Mouse (Mus musculus) heart, adult 18-20 months (tissue): ENCODE data around the gene Il17ra. TPM values are rescaled to one million over a fixed set of nuclear protein-coding genes. Genes with fewer than 3 reads are reported as not detected.

ENCODE experiments used
- DNase-seq, 2 experiments: peaks; one replicate each; pipeline ENCODE4 v3.0.0; 2021 to 2022; ENCODE audit warnings: mixed read lengths in 1 of 2
- long read RNA-seq, 2 experiments: library from polyadenylated mRNA; stranded (forward); transcript quantifications; one replicate each; pipeline ENCODE4 v2.0.0; 2021
- total RNA-seq, 2 experiments: library from RNA; stranded (reverse); gene quantifications; 2 replicates each; pipeline ENCODE4 v1.2.3; 2021

Il17ra gene
- 1 to 10 TPM; 2.3 to 3.0 TPM for total RNA-seq
- long read RNA-seq, experiment 1, partial matches to known transcripts: 0 of 3 reads
- long read RNA-seq, experiment 1, other reads (novel, unspliced or antisense): 3 of 3 reads
- long read RNA-seq, experiment 2, partial matches to known transcripts: 0 of 3 reads
- long read RNA-seq, experiment 2, other reads (novel, unspliced or antisense): 3 of 3 reads

DNA sequence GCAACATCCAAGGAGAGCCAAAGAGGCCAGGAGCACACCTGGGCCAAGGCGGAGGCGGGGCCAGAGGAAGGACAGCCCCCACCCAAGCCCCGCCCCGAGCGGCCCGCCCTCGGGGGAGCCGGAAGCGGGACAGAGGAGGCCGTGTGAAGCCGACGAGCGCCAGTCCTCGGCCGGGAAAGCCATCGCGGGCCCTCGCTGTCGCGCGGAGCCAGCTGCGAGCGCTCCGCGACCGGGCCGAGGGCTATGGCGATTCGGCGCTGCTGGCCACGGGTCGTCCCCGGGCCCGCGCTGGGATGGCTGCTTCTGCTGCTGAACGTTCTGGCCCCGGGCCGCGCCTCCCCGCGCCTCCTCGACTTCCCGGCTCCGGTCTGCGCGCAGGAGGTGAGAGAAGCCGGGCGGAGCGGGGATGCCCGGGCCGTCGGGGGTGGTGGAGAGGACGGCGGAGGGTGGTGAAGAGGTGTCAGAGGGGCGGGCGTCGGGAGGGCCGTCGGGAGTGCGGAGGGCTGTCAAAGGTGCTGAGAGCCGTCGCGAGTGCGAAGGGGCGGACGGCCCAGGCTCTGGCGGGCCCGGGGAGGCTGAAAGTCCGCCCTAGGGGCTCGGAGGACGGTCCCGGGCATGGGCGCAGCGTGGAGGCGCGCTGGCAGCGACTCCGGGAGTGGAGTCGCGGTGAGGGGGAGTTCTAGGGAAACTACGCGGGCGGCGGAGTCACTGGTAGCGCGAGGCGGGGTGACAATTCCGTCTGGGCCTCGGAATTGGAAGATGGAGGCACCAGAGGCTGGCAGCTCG is at the start of gene Il17ra:
TSS of gene Il17ra (plus strand) at position 162 of the 786 bp plus-strand sequence.
- DNase-seq: peak; percentile 79 to 80

DNA sequence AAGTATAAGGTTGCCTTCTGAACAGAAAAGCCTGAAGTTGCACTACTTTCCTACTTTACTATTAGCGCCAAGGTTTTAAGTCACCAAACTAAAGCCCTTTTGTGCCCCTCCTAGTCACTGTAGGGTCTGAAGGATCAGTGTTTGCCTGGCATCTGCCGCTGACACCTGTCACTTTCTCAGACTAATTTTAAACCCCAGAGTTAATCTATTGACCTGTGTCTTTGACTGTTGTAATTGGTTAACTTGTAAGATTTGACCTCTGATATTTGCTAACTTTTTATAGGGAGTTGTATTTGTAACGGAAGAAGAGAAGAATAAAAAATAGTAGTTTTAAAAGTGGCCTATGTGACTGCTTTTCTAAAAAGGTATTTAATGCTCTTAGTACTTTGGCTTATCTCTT is 24.9 kb upstream of the Il17ra start:
- no peak for DNase-seq

- DNase-seq: no peak
Observed at GRCm38 (mm10) chr6:120442171-120442749, 20.8 kb upstream of the Il17ra start.

DNA sequence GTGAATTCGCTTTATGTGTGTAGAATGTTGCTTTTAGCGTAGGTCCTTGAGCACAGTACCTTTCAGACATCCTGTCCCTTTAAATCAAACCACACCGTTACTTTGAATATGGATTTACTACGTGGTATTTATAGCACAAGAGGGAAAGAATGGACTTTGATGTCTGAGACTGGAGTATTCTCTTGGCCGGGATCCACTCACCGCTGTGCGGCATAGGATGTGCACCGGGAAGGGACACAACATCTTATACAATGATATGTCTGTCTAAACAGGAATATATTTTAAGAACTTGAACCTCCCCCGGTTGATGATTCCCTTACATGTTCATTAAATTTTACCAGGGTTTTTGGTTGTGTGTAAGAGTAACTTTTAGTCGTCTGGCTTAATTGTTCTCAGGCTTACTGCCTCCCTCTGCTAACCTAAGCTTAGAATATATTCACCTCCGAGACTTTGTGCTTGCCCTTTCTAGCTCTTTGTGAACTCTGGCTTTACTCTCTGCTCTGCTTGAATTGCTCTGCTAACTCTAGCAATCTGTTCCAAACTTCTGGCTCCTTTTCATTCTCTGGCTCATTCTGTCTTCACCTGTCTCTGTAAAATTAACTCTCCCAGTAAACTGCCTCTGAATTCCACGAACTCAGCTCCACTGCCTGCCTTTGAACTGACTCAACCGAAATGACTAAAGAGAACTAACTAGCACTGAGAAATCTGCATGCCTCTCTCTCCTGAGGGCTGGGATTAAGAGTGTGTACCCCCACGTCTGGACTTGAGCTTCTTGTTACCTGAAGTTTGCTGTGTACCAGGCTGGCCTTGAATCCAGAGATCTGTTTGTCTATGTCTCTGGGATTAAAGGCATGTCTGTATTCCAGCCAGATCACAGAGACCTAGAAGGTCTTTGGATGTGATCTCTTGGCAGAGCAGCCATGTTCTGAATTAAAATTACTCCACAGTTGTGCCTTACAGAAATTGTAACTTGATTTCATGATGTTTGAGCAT is 19.4 kb upstream of the Il17ra start:
- no peak for DNase-seq

GRCm38 (mm10) chr6:120450208-120450607 is 12.8 kb upstream of the Il17ra start:
- no peak for DNase-seq

- peak in 1 of 2 experiments; percentile 16 for DNase-seq
Observed at GRCm38 (mm10) chr6:120452384-120453102, 10.5 kb upstream of the Il17ra start.

DNA sequence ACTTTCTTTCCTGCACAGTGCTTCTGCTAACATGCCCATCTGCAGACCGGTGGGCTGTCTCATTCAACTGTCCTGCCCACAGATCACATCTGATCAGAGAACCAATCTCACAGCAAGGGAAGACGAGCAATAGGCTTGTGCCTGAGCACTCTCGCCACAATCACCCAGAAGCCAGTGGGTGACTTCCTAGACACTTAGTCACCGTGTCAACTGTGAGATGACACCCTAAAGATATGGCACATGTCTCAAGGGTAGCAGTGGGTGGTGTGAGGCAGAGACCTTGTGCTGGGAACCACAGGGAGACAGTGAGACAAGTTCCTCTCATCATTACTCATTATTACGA is 10.0 kb upstream of the Il17ra start:
- DNase-seq: no peak

- DNase-seq: no peak
Observed at GRCm38 (mm10) chr6:120453556-120453955, 9.5 kb upstream of the Il17ra start.

GRCm38 (mm10) chr6:120454627-120455077 is 8.4 kb upstream of the Il17ra start:
- peak; percentile 30 to 48 for DNase-seq

- no peak for DNase-seq
Observed at GRCm38 (mm10) chr6:120457074-120457473, 6.0 kb upstream of the Il17ra start.

DNA sequence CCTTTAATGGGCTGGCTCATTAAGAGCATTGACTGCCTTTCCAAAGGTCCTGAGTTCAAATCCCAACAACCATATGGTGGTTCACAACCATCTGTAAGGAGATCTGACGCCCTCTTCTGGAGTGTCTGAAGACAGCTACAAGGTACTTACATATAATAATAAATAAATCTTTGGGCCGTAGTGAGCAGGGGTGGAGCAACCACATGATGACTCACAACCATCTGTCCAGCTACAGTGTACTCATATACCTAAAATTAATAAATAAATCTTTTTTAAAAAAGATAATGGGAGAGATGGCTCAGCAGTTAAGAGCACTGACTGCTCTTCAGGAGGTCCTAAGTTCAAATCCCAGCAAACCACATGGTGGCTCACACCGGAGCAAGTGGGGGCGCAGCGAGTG is 5.3 kb upstream of the Il17ra start:
- DNase-seq: no peak

GRCm38 (mm10) chr6:120461217-120461616 is 1.8 kb upstream of the Il17ra start:
- DNase-seq: no peak

DNA sequence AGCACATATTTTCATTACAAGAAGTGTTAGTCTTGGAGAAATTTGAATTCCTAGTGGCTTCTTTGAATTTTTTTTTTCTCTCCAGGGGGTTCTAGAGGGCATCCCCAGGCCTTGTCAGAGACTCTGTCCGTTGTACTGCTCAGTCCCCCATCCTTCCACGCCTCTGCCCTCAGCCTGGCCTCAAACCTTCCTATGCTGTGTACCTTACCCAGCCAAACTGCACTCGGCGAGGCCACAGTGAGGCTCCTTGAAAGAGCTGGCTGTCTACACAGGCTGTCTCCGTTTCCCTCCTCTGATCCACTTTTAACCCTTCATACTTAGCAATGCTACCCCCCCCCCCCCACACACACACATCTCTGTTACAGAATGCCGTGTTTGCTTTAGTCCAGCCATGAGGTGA is 796 bp upstream of the Il17ra start:
- no peak for DNase-seq

DNA sequence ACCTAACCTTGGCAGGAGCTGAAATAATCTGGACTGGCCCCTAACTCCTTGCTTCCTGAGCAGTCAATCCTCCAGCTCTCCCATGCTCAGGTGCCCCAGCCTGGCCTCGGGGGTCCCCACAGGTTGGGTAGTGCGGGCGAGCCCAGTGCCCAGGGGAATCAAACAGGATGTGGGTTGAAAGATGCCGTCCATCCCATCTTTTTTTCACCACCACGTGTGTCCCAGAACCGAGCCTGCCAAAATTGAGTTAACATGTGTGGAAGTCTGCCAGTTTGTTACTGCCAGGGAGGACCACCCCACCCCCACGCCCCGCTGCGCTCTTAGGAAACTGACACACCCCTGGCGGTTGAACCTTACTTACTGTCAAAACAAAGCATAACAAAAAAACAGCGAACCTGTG is 837 bp downstream of the Il17ra start:
- DNase-seq: peak; percentile 46 to 58

GRCm38 (mm10) chr6:120464406-120464939 is 1.4 kb downstream of the Il17ra start:
- no peak for DNase-seq

GRCm38 (mm10) chr6:120465393-120465792 is 2.3 kb downstream of the Il17ra start:
- no peak for DNase-seq

- peak in 1 of 2 experiments; percentile 61 for DNase-seq
Observed at GRCm38 (mm10) chr6:120466609-120467329, 3.7 kb downstream of the Il17ra start.

- DNase-seq: no peak
Observed at GRCm38 (mm10) chr6:120468259-120468658, 5.2 kb downstream of the Il17ra start.

- no peak for DNase-seq
Observed at GRCm38 (mm10) chr6:120469268-120469667, 6.2 kb downstream of the Il17ra start.

GRCm38 (mm10) chr6:120469770-120470169 is 6.7 kb downstream of the Il17ra start:
- DNase-seq: no peak
